Mouse (Mus musculus) forebrain, embryonic 10.5 days (tissue): ENCODE data around the gene Vmn1r30. TPM values are rescaled to one million over a fixed set of nuclear protein-coding genes. Genes with fewer than 3 reads are reported as not detected.

Experiments
- DNase-seq: peaks from one replicate; pipeline ENCODE4 v3.0.0-alpha.2; 2017; ENCODE audit warnings: low spot score; ENCODE audit errors: extremely low spot score
- H3K27ac ChIP-seq: fragments of 300-500 bp; sonication (generic); 2 replicates; pipeline ENCODE4 v1.5.1; 2016; ENCODE audit warnings: mild to moderate bottlenecking
- H3K27me3 ChIP-seq: fragments of 300-500 bp; sonication (generic); 2 replicates; pipeline ENCODE4 v1.6.1; 2016; ENCODE audit warnings: mild to moderate bottlenecking; ENCODE audit not compliant: poor library complexity, severe bottlenecking
- H3K36me3 ChIP-seq: fragments of 300-500 bp; sonication (generic); replicated peaks from 2 replicates; pipeline ENCODE4 v1.6.1; 2016; ENCODE audit warnings: mild to moderate bottlenecking, moderate library complexity
- H3K4me1 ChIP-seq: fragments of 300-500 bp; sonication (generic); 2 replicates; pipeline ENCODE4 v1.6.1; 2016
- H3K4me3 ChIP-seq: fragments of 300-500 bp; sonication (generic); 2 replicates; pipeline ENCODE4 v1.5.1; 2016; ENCODE audit warnings: mild to moderate bottlenecking, moderate library complexity
- H3K9me3 ChIP-seq: fragments of 300-500 bp; sonication (generic); 2 replicates; pipeline ENCODE4 v1.6.1; 2016; ENCODE audit warnings: mild to moderate bottlenecking, moderate library complexity
- WGBS: fragments of 180-500 bp; shearing (Covaris S2); methylation state at CpG from one replicate; pipeline ENCODE4 v1.1.7; 2016; 5-methylcytosine and 5-hydroxymethylcytosine counted together
- polyA plus RNA-seq: library from polyadenylated mRNA; unstranded; fragments of >200 nt; fragmentation: Nextera tagmentation; extraction: Ambion mirVana; gene quantifications from 2 replicates; pipeline ENCODE4 v1.2.1, GENCODE M21; 2016

The Vmn1r30 gene
- polyA plus RNA-seq, result not detected in 2 replicates

GRCm38 (mm10) chr6:58443285-58443684 is at the start of gene Vmn1r30:
Gene Vmn1r30, minus strand, starts transcription at chr6:58443385.
- Histone ChIP-seq H3K27ac (no peak within 1 kb of the TSS), H3K4me3 (no peak within 1 kb of the TSS), H3K27me3 (no peaks in the 10 kb centered on the region), H3K4me1 (no peaks in the 10 kb centered on the region), H3K36me3 (no peaks in the 10 kb centered on the region), H3K9me3 (no peaks in the 10 kb centered on the region)
- DNase-seq, result no peak

GRCm38 (mm10) chr6:58475230-58475629 is 32.0 kb upstream of the Vmn1r30 start, which contains the start of gene Vmn1r31:
Gene Vmn1r31, minus strand, starts transcription at chr6:58475330.
- Histone ChIP-seq H3K36me3 (no peaks in the 10 kb centered on the region), H3K27me3 (no peaks in the 10 kb centered on the region), H3K4me1 (no peaks in the 10 kb centered on the region), H3K27ac (no peak within 1 kb of the TSS), H3K9me3 (no peaks in the 10 kb centered on the region), H3K4me3 (no peak within 1 kb of the TSS)
- WGBS, result 83% methylated on average over 1 of the region's 1 CpGs
- DNase-seq, result no peak

Other genes with a start within 250 kb of the Vmn1r30 start
- not detected in 2 replicates for gene Vmn1r27, start 224.6 kb downstream of the Vmn1r30 start, polyA plus RNA-seq
- not detected in 2 replicates for gene Vmn1r28, start 181.3 kb downstream of the Vmn1r30 start, polyA plus RNA-seq
- not detected in 2 replicates for gene Vmn1r29, start 141.8 kb downstream of the Vmn1r30 start, polyA plus RNA-seq
- not detected in 2 replicates for gene Vmn1r31, start 31.9 kb upstream of the Vmn1r30 start, polyA plus RNA-seq
- 51.1 and 53.7 TPM in 2 replicates for gene Abcg2, start 141.1 kb upstream of the Vmn1r30 start, polyA plus RNA-seq